Mouse (Mus musculus) midbrain, embryonic 14.5 days (tissue): ENCODE measurements around the gene Gm17026. TPM values are rescaled to one million over a fixed set of nuclear protein-coding genes. Genes with fewer than 3 reads are reported as not detected.
"Not testable (repeated sequence)": the region's sequence is repeated elsewhere in the genome, so short reads cannot be mapped to it uniquely, and the experiment has no call there.

Experiments
- ATAC-seq: fragments of 200-750 bp; cut with Nextera tagmentation; 2 replicates; pipeline ENCODE4 v1.8.0; 2017; ENCODE audit warnings: moderate number of reproducible peaks, moderate library complexity; ENCODE audit not compliant: low FRiP score, low TSS enrichment
- DNase-seq: peaks from one replicate; pipeline ENCODE4 v3.0.0-alpha.2; 2015
- H3K27ac ChIP-seq: fragments of 300-500 bp; sonication (generic); replicated peaks from 2 replicates; pipeline ENCODE4 v1.5.1; 2014; ENCODE audit warnings: mild to moderate bottlenecking, low read depth, low read length, moderate library complexity
- H3K27me3 ChIP-seq: fragments of 300-500 bp; sonication (generic); 2 replicates; pipeline ENCODE4 v1.6.1; 2014; ENCODE audit warnings: low read length, control low read depth, mixed read lengths; ENCODE audit not compliant: control insufficient read depth, insufficient read depth
- H3K36me3 ChIP-seq: fragments of 300-500 bp; sonication (generic); 2 replicates; pipeline ENCODE4 v1.6.1; 2014; ENCODE audit warnings: low read length, control low read depth; ENCODE audit not compliant: control insufficient read depth, insufficient read depth
- H3K4me1 ChIP-seq: fragments of 300-500 bp; sonication (generic); 2 replicates; pipeline ENCODE4 v1.6.1; 2014; ENCODE audit warnings: mild to moderate bottlenecking, antibody characterized with exemption, low read length, control low read depth; ENCODE audit not compliant: control insufficient read depth, insufficient read depth
- H3K4me2 ChIP-seq: fragments of 300-500 bp; sonication (generic); 2 replicates; pipeline ENCODE4 v1.6.1; 2014; ENCODE audit warnings: mild to moderate bottlenecking, low read length, moderate library complexity
- H3K4me3 ChIP-seq: fragments of 300-500 bp; sonication (generic); replicated peaks from 2 replicates; pipeline ENCODE4 v1.5.1; 2014; ENCODE audit warnings: low read depth, low read length
- H3K9ac ChIP-seq: fragments of 300-500 bp; sonication (generic); replicated peaks from 2 replicates; pipeline ENCODE4 v1.6.1; 2014; ENCODE audit warnings: mild to moderate bottlenecking, low read length, moderate library complexity
- H3K9me3 ChIP-seq: fragments of 300-500 bp; sonication (generic); 2 replicates; pipeline ENCODE4 v1.6.1; 2016; ENCODE audit warnings: low read length, control low read depth, mixed read lengths; ENCODE audit not compliant: control insufficient read depth
- WGBS: fragments of 180-500 bp; shearing (Covaris S2); extraction: QIAGEN DNeasy Blood & Tissue Kit; methylation state at CpG from one replicate; pipeline ENCODE4 v1.1.7; 2014; 5-methylcytosine and 5-hydroxymethylcytosine counted together
- microRNA-seq: library from miRNA; unstranded; fragments of <30 nt; microRNA quantifications from one replicate; pipeline ENCODE4, GENCODE M21; 2016
- polyA plus RNA-seq: library from polyadenylated mRNA; unstranded; fragments of >200 nt; fragmentation: Nextera tagmentation; extraction: Ambion mirVana; gene quantifications from 2 replicates; pipeline ENCODE4 v1.2.1, GENCODE M21; 2014

The Gm17026 gene
- polyA plus RNA-seq: not detected in 2 replicates

DNA sequence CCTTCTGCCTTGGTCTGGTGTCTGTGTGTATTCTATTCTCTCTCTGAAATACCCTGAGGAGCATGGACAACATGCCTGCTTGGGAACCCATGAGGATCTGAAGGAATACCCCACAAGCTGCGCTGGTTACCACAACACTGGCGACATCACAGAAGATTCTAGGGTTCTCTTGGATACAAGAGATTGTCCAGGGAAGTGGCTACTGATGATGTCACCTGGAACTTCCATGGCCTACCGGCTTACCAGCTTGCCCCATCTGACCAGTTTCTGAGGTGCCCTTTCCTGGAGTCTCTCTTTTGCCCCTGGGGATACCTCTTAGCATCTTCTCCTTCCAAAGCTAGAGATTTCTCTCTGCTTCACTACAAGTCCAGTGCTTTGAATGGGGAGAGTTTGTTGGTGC, at the start of gene Gm17026:
Gm17026 (minus strand) TSS at position 101 of the 400 bp plus-strand sequence.
- H3K4me1 ChIP-seq, H3K36me3 ChIP-seq, H3K4me2 ChIP-seq, H3K27me3 ChIP-seq, H3K9me3 ChIP-seq, H3K27ac ChIP-seq, H3K9ac ChIP-seq, ATAC-seq, DNase-seq, H3K4me3 ChIP-seq: not testable (repeated sequence)
- WGBS: no CpG with 5 or more reads among the region's 3 CpGs

DNA sequence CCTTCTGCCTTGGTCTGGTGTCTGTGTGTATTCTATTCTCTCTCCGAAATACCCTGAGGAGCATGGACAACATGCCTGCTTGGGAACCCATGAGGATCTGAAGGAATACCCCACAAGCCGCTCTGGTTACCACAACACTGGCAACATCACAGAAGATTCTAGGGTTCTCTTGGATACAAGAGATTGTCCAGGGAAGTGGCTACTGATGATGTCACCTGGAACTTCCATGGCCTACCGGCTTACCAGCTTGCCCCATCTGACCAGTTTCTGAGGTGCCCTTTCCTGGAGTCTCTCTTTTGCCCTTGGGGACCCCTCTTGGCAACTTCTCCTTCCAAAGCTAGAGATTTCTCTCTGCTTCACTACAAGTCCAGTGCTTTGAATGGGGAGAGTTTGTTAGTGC, 37.4 kb upstream of the Gm17026 start, which contains the start of gene Gm9611:
Gm9611 (minus strand) TSS at position 101 of the 400 bp plus-strand sequence.
- no CpG with 5 or more reads among the region's 3 CpGs for WGBS
- not testable (repeated sequence) for H3K9ac ChIP-seq

DNA sequence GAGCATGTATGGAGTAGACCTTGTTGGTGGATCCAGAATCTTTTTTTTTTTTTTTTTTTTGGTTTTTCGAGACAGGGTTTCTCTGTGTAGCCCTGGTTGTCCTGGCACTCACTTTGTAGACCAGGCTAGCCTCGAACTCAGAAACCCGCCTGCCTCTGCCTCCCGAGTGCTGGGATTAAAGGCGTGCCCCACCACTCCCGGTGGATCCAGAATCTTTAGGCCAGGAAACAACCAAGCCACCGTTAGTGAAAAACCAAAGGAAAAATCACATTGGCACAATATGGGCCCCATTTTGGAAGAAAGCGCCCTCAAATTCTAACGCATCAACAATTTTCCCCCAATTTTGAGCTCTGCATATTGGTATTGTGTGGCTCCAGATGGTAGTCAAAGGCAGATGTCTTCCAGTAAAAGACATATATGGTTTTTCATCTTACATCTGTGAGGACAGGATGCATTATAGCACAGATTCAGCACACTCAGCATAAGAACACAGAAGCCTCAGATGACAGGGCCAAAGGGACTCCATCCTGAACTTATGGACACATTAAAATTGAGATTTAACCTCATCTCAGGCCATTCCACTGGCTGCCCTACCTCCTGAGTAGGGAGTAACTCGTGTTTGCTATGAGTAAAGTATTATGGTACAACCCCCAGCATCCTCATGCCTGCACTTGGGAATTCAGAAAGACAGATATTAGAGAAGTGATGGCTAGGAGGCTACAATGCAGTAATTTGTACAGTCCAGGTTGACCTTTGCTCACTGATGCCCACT, 42.9 kb downstream of the Gm17026 start:
- 72% methylated on average over 8 of the region's 10 CpGs for WGBS
- not testable (repeated sequence) for H3K4me2 ChIP-seq, ATAC-seq, H3K27ac ChIP-seq, DNase-seq, H3K4me3 ChIP-seq, H3K9ac ChIP-seq, H3K27me3 ChIP-seq, H3K36me3 ChIP-seq, H3K9me3 ChIP-seq, H3K4me1 ChIP-seq

More for the DNA sequence above, 37.4 kb upstream of the Gm17026 start, which contains the start of gene Gm9611:
- H3K9me3 ChIP-seq, ATAC-seq, H3K27me3 ChIP-seq, H3K4me2 ChIP-seq, DNase-seq, H3K4me1 ChIP-seq, H3K4me3 ChIP-seq, H3K27ac ChIP-seq, H3K36me3 ChIP-seq: not testable (repeated sequence)

Small RNA genes within 50 kb of the gene (microRNA-seq; reads per million reads assigned to microRNA genes)
- gene Gm25208: not detected
- gene Gm25892: not detected

Other genes with a start within 250 kb of the Gm17026 start
- gene Gm7951, start 142.7 kb downstream of the Gm17026 start, polyA plus RNA-seq: not detected in 2 replicates
- gene Gm17027, start 97.4 kb downstream of the Gm17026 start, polyA plus RNA-seq: not detected in 2 replicates
- not detected in 2 replicates for gene Gm3573, start 69.3 kb downstream of the Gm17026 start, polyA plus RNA-seq
- gene Gm9611, start 37.3 kb upstream of the Gm17026 start, polyA plus RNA-seq: not detected in 2 replicates
- not detected in 2 replicates for gene Gm7995, start 50.2 kb upstream of the Gm17026 start, polyA plus RNA-seq
- not detected in 2 replicates for gene Gm8005, start 179.6 kb upstream of the Gm17026 start, polyA plus RNA-seq
- gene Gm8011, start 203.8 kb upstream of the Gm17026 start, polyA plus RNA-seq: not detected in 2 replicates
- gene Gm8020, start 242.3 kb upstream of the Gm17026 start, polyA plus RNA-seq: not detected in 2 replicates